Mouse (Mus musculus): ENCODE data around the gene Dapk3.
"Not testable (repeated sequence)": the region's sequence is repeated elsewhere in the genome, so short reads cannot be mapped to it uniquely, and the experiment has no call there.

The Dapk3 gene

GRCm38 (mm10) chr10:81177958-81178712 is 4.7 kb upstream of the Dapk3 start:
- DNase-seq (ENCODE audit: extremely low spot score, low spot score) = no peak

- DNase-seq (ENCODE audit: extremely low spot score, low spot score) = no peak
Measured at GRCm38 (mm10) chr10:81178927-81179326, 3.9 kb upstream of the Dapk3 start.

- no peak for DNase-seq (ENCODE audit: extremely low spot score, low spot score)
Measured at GRCm38 (mm10) chr10:81179451-81180342, 3.1 kb upstream of the Dapk3 start.

GRCm38 (mm10) chr10:81180946-81181345 is 1.9 kb upstream of the Dapk3 start:
- no peak for DNase-seq (ENCODE audit: extremely low spot score, low spot score)

- not testable (repeated sequence) for DNase-seq (ENCODE audit: extremely low spot score, low spot score)
Measured at GRCm38 (mm10) chr10:81181860-81182259, 945 bp upstream of the Dapk3 start.

- DNase-seq (ENCODE audit: extremely low spot score, low spot score) = no peak
Measured at GRCm38 (mm10) chr10:81183805-81184204, 1.0 kb downstream of the Dapk3 start, which contains the start of gene 4930442H23Rik. TSS of gene 4930442H23Rik (minus strand) at chr10:81183849.

GRCm38 (mm10) chr10:81184765-81185164 is 2.0 kb downstream of the Dapk3 start:
- no peak for DNase-seq (ENCODE audit: extremely low spot score, low spot score)

GRCm38 (mm10) chr10:81187161-81187560 is 4.4 kb downstream of the Dapk3 start:
- DNase-seq (ENCODE audit: extremely low spot score, low spot score) = no peak

GRCm38 (mm10) chr10:81189821-81190220 is 7.0 kb downstream of the Dapk3 start:
- DNase-seq (ENCODE audit: extremely low spot score, low spot score) = no peak

GRCm38 (mm10) chr10:81190236-81190911 is 7.6 kb downstream of the Dapk3 start:
- DNase-seq (ENCODE audit: extremely low spot score, low spot score) = no peak

- DNase-seq (ENCODE audit: extremely low spot score, low spot score) = no peak
Measured at GRCm38 (mm10) chr10:81190912-81191321, 8.1 kb downstream of the Dapk3 start.

- DNase-seq (ENCODE audit: extremely low spot score, low spot score) = no peak
Measured at GRCm38 (mm10) chr10:81191342-81191982, 8.7 kb downstream of the Dapk3 start.

- DNase-seq (ENCODE audit: extremely low spot score, low spot score) = peak; percentile 81
Measured at GRCm38 (mm10) chr10:81192270-81192967, 9.6 kb downstream of the Dapk3 start.

GRCm38 (mm10) chr10:81192968-81193501 is 10.2 kb downstream of the Dapk3 start:
- peak; percentile 57 for DNase-seq (ENCODE audit: extremely low spot score, low spot score)

- DNase-seq (ENCODE audit: extremely low spot score, low spot score) = no peak
Measured at GRCm38 (mm10) chr10:81193991-81194774, 11.4 kb downstream of the Dapk3 start.

GRCm38 (mm10) chr10:81195300-81195699 is 12.5 kb downstream of the Dapk3 start:
- DNase-seq (ENCODE audit: extremely low spot score, low spot score) = no peak

GRCm38 (mm10) chr10:81196470-81197065 is 13.8 kb downstream of the Dapk3 start:
- no peak for DNase-seq (ENCODE audit: extremely low spot score, low spot score)

- no peak for DNase-seq (ENCODE audit: extremely low spot score, low spot score)
Measured at GRCm38 (mm10) chr10:81197305-81197704, 14.5 kb downstream of the Dapk3 start.

GRCm38 (mm10) chr10:81198230-81198629 is 15.4 kb downstream of the Dapk3 start:
- peak; percentile 67 for DNase-seq (ENCODE audit: extremely low spot score, low spot score)

All from neural tube, embryonic 10.5 days (tissue).